Mouse (Mus musculus): Measurements from ENCODE around the gene Gm42417. TPM values are rescaled to one million over a fixed set of nuclear protein-coding genes. Genes with fewer than 3 reads are reported as not detected.

Gm42417 gene
- polyA plus RNA-seq, 1 experiment from 2014 or later, result not detected

- Histone ChIP-seq H3K27me3 (replicated peaks) (no peaks in the 10 kb centered on the region), H3K9ac (peak overlapping the region; percentile 87), H3K27ac (replicated peaks) (no peak overlapping the region), H3K4me3 (peak overlapping the region; percentile 72), H3K36me3 (peaks cover 32% of the 10 kb centered on the region), H3K4me1 (peaks cover 50% of the 10 kb centered on the region), H3K4me2 (peak overlapping the region; percentile 96), H3K9me3 (peaks cover 3% of the 10 kb centered on the region; the same call in 1 of the 2 replicates)
- no peak for ATAC-seq (ENCODE audit: extremely low read depth, insufficient number of reproducible peaks, low FRiP score, low TSS enrichment)
- 62% methylated on average over 2 of the region's 2 CpGs for WGBS
These were observed 25.5 kb downstream of the Gm42417 start for GRCm38 (mm10) chr1:36513718-36514117.

- 9% methylated on average over 1 of the region's 1 CpGs for WGBS
- Histone ChIP-seq H3K9ac (peak overlapping the region; percentile 87), H3K27ac (replicated peaks) (no peak overlapping the region), H3K36me3 (peaks cover 28% of the 10 kb centered on the region), H3K9me3 (peaks cover 3% of the 10 kb centered on the region; the same call in 1 of the 2 replicates), H3K4me1 (peaks cover 46% of the 10 kb centered on the region), H3K4me2 (peak overlapping the region; percentile 96), H3K27me3 (replicated peaks) (no peaks in the 10 kb centered on the region), H3K4me3 (peak overlapping the region; percentile 72)
- ATAC-seq (ENCODE audit: extremely low read depth, insufficient number of reproducible peaks, low FRiP score, low TSS enrichment), result no peak
These were observed 25.9 kb downstream of the Gm42417 start for GRCm38 (mm10) chr1:36513310-36513709.

- Histone ChIP-seq H3K36me3 (peaks cover 24% of the 10 kb centered on the region), H3K27ac (replicated peaks) (peak overlapping the region; percentile 95), H3K4me3 (peak overlapping the region; percentile 72), H3K4me1 (peaks cover 42% of the 10 kb centered on the region), H3K9me3 (peaks cover 3% of the 10 kb centered on the region; the same call in 1 of the 2 replicates), H3K4me2 (peak overlapping the region; percentile 96), H3K9ac (peak overlapping the region; percentile 87), H3K27me3 (replicated peaks) (no peaks in the 10 kb centered on the region)
- ATAC-seq (ENCODE audit: extremely low read depth, insufficient number of reproducible peaks, low FRiP score, low TSS enrichment), result no peak
- 1% methylated on average over 16 of the region's 16 CpGs for WGBS
These were observed 26.3 kb downstream of the Gm42417 start for GRCm38 (mm10) chr1:36512966-36513280.

GRCm38 (mm10) chr1:36512089-36512965, 26.9 kb downstream of the Gm42417 start:
- Histone ChIP-seq H3K9me3 (peaks cover 3% of the 10 kb centered on the region; the same call in 1 of the 2 replicates), H3K36me3 (peaks cover 29% of the 10 kb centered on the region), H3K27me3 (replicated peaks) (no peaks in the 10 kb centered on the region), H3K9ac (peak overlapping the region; percentile 87), H3K4me3 (peak overlapping the region; percentile 72), H3K27ac (replicated peaks) (peak overlapping the region; percentile 95), H3K4me1 (peaks cover 37% of the 10 kb centered on the region), H3K4me2 (peak overlapping the region; percentile 96)
- under 1% methylated on average over 117 of the region's 126 CpGs for WGBS
- ATAC-seq (ENCODE audit: extremely low read depth, insufficient number of reproducible peaks, low FRiP score, low TSS enrichment), result peak; percentile 52

- Histone ChIP-seq H3K4me3 (peak within 1 kb of the TSS; percentile 72), H3K4me2 (peak within 1 kb of the TSS; percentile 96), H3K9me3 (peaks cover 3% of the 10 kb centered on the region; the same call in 1 of the 2 replicates), H3K27ac (replicated peaks) (peak within 1 kb of the TSS; percentile 95), H3K36me3 (peaks cover 27% of the 10 kb centered on the region), H3K9ac (peak within 1 kb of the TSS; percentile 87), H3K27me3 (replicated peaks) (no peaks in the 10 kb centered on the region), H3K4me1 (peaks cover 34% of the 10 kb centered on the region)
- ATAC-seq (ENCODE audit: extremely low read depth, insufficient number of reproducible peaks, low FRiP score, low TSS enrichment), result peak; percentile 94
- WGBS, result 1% methylated on average over 50 of the region's 51 CpGs
These were observed 27.8 kb downstream of the Gm42417 start, which contains the start of gene Cnnm3 for GRCm38 (mm10) chr1:36511289-36512021. Gene Cnnm3 (plus strand): TSS chr1:36511867.

- H3K27me3 ChIP-seq (replicated peaks), result no peaks in the 10 kb centered on the region
- ATAC-seq (ENCODE audit: extremely low read depth, insufficient number of reproducible peaks, low FRiP score, low TSS enrichment), result no peak
- 82% methylated on average over 5 of the region's 5 CpGs for WGBS
These were observed 31.0 kb downstream of the Gm42417 start for GRCm38 (mm10) chr1:36508238-36508637.

GRCm38 (mm10) chr1:36501261-36501660, 38.0 kb downstream of the Gm42417 start:
- H3K4me1 ChIP-seq, result peaks cover 8% of the 10 kb centered on the region; the same call in 1 of the 2 replicates
- H3K36me3 ChIP-seq, result peaks cover 40% of the 10 kb centered on the region
- 5% methylated on average over 3 of the region's 3 CpGs for WGBS
- no peaks in the 10 kb centered on the region for H3K27me3 ChIP-seq (replicated peaks)
- no peak overlapping the region for H3K27ac ChIP-seq (replicated peaks)
- H3K9me3 ChIP-seq, result no peaks in the 10 kb centered on the region
- H3K4me3 ChIP-seq, result no peak overlapping the region
- no peak for ATAC-seq (ENCODE audit: extremely low read depth, insufficient number of reproducible peaks, low FRiP score, low TSS enrichment)
- H3K4me2 ChIP-seq, result no peak overlapping the region
- H3K9ac ChIP-seq, result no peak overlapping the region

More at GRCm38 (mm10) chr1:36508238-36508637, 31.0 kb downstream of the Gm42417 start:
- no peak overlapping the region for H3K27ac ChIP-seq (replicated peaks)
- peaks cover 3% of the 10 kb centered on the region; the same call in 1 of the 2 replicates for H3K9me3 ChIP-seq
- peaks cover 5% of the 10 kb centered on the region for H3K4me1 ChIP-seq
- H3K36me3 ChIP-seq, result peaks cover 23% of the 10 kb centered on the region
- H3K9ac ChIP-seq, result no peak overlapping the region
- no peak overlapping the region for H3K4me2 ChIP-seq
- H3K4me3 ChIP-seq, result no peak overlapping the region

GRCm38 (mm10) chr1:36497312-36497711, 41.9 kb downstream of the Gm42417 start:
- Histone ChIP-seq H3K27me3 (replicated peaks) (no peaks in the 10 kb centered on the region), H3K36me3 (peaks cover 22% of the 10 kb centered on the region), H3K4me3 (no peak overlapping the region), H3K27ac (replicated peaks) (no peak overlapping the region), H3K9ac (no peak overlapping the region), H3K4me2 (no peak overlapping the region), H3K4me1 (peaks cover 12% of the 10 kb centered on the region), H3K9me3 (no peaks in the 10 kb centered on the region)
- 66% methylated on average over 2 of the region's 2 CpGs for WGBS
- ATAC-seq (ENCODE audit: extremely low read depth, insufficient number of reproducible peaks, low FRiP score, low TSS enrichment), result no peak

- Histone ChIP-seq H3K36me3 (peaks cover 22% of the 10 kb centered on the region), H3K4me2 (no peak overlapping the region), H3K4me1 (peaks cover 17% of the 10 kb centered on the region), H3K4me3 (no peak overlapping the region), H3K9ac (no peak overlapping the region), H3K9me3 (no peaks in the 10 kb centered on the region), H3K27ac (replicated peaks) (no peak overlapping the region), H3K27me3 (replicated peaks) (no peaks in the 10 kb centered on the region)
- ATAC-seq (ENCODE audit: extremely low read depth, insufficient number of reproducible peaks, low FRiP score, low TSS enrichment), result no peak
- WGBS, result 38% methylated on average over 2 of the region's 2 CpGs
These were observed 42.5 kb downstream of the Gm42417 start for GRCm38 (mm10) chr1:36496719-36497118.

GRCm38 (mm10) chr1:36493299-36493698, 45.9 kb downstream of the Gm42417 start:
- Histone ChIP-seq H3K9me3 (no peaks in the 10 kb centered on the region), H3K4me3 (no peak overlapping the region), H3K4me2 (no peak overlapping the region), H3K4me1 (peaks cover 17% of the 10 kb centered on the region), H3K27ac (replicated peaks) (no peak overlapping the region), H3K9ac (peak overlapping the region; percentile 71; the same call in 1 of the 2 replicates), H3K27me3 (replicated peaks) (no peaks in the 10 kb centered on the region), H3K36me3 (peaks cover under 1% of the 10 kb centered on the region; the same call in 1 of the 2 replicates)
- WGBS, result 71% methylated on average over 6 of the region's 6 CpGs
- ATAC-seq (ENCODE audit: extremely low read depth, insufficient number of reproducible peaks, low FRiP score, low TSS enrichment), result no peak

Data from heart, embryonic 13.5 days (tissue).